Mouse (Mus musculus): ENCODE results near the gene Parm1. TPM values are rescaled to one million over a fixed set of nuclear protein-coding genes. Genes with fewer than 3 reads are reported as not detected.

Gene Parm1
- polyA plus RNA-seq (2014; fragmentation: Illumina TruSeq; extraction: RNeasy Lipid Tissue Mini Kit (QIAGEN cat#74804)), result 30.3 TPM

GRCm38 (mm10) chr5:91517480-91518301, at the start of gene Parm1:
TSS of gene Parm1 (plus strand) at chr5:91517615.

Other genes with a start within 250 kb of the Parm1 start
- gene Btc, start 114.6 kb upstream of the Parm1 start, polyA plus RNA-seq (2014; fragmentation: Illumina TruSeq; extraction: RNeasy Lipid Tissue Mini Kit (QIAGEN cat#74804)), result 6.6 TPM